Mouse (Mus musculus) CH12.LX (cell line): Measurements from ENCODE around the gene Mrtfa.

Experiments used
- CTCF ChIP-seq, 2 experiments: IDR thresholded peaks in 1 of 2; conservative IDR thresholded peaks in 1 of 2; 2 replicates each; pipeline ENCODE4 v1.5.1; 2011 to 2012; ENCODE audit warnings: low read depth in 2 of 2, low read length in 2 of 2, improper control_type of control experiment in 1 of 2, inconsistent platforms in 1 of 2, mild to moderate bottlenecking in 1 of 2, moderate library complexity in 1 of 2
- HCFC1 ChIP-seq: IDR thresholded peaks from 2 replicates; pipeline ENCODE4 v1.6.1; 2012; ENCODE audit warnings: low read depth, mild to moderate bottlenecking, inconsistent platforms, low read length, improper control_type of control experiment
- POLR2AphosphoS2 ChIP-seq: IDR thresholded peaks from 2 replicates; pipeline ENCODE4 v1.6.1; 2011; ENCODE audit warnings: low read depth, low read length, improper control_type of control experiment
- RAD21 ChIP-seq: IDR thresholded peaks from 2 replicates; pipeline ENCODE4 v1.6.1; 2011; ENCODE audit warnings: low read depth, mild to moderate bottlenecking, low read length, improper control_type of control experiment, moderate library complexity
- USF1 ChIP-seq: IDR thresholded peaks from 2 replicates; pipeline ENCODE4 v1.6.1; 2014; ENCODE audit warnings: low read depth, mild to moderate bottlenecking, inconsistent platforms, low read length, improper control_type of control experiment

- TF ChIP-seq RAD21, result no peak
- TF ChIP-seq USF1, result no peak
- TF ChIP-seq CTCF (conservative IDR thresholded peaks at IDR 0.05 in 1 of 2, IDR thresholded peaks at IDR 0.05 in 1 of 2; ENCODE audit: low read depth in 2 of 2, low read length in 2 of 2), result no peak
- TF ChIP-seq POLR2AphosphoS2, result no peak
- no peak for TF ChIP-seq HCFC1
These were observed 121.7 kb downstream of the Mrtfa start for GRCm38 (mm10) chr15:81068641-81069381.
